9 mouse cellular contexts compared by ENCODE assay signal in the genomic region with DNA sequence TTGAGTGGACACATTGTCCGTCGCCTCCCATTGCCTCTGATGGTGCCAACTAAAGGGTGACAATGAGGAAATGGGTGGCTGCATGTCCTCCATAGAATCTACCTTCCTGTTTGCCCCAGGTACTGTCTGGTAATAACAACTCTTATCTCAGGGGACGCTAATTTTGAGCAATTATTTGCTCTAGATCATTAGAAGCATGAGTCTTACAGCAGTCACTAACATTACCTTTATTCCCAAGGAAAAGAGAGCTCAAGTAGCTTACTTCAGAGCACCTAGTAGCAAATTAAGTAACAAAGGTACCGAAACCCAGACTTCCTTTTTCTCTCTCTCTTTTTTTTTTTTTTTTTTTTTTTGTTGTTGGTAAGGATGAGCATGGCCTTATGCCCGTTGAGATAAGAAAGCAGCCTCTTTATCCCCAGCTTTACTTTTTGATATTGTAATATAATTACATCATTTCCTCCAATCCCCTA. TPM values are rescaled to one million over a fixed set of nuclear protein-coding genes. Genes with fewer than 3 reads are reported as not detected.
A peak's percentile ranks its signal among the peaks of the same experiment; 100 is the strongest.
DNase-seq lines count a peak whose midpoint lies in the region; ATAC-seq and TF ChIP-seq lines count a peak whose summit lies in the region.
"Had no signal": no experiment of that assay in that cellular context is flagged by ENCODE, and none has a peak within 500 bp of the region (broad histone marks: within the 10 kb centered on the region; RNA-seq: fewer than 3 reads in every experiment).

No protein-coding gene starts in this region.

- H3K4me2 ChIP-seq in heart, embryonic 13.5 days: peak overlapping the region; percentile 88
- H3K4me2 ChIP-seq in hindbrain, embryonic 14.5 days (replicated peaks): peak overlapping the region; percentile 84
- H3K4me2 ChIP-seq in midbrain, embryonic 11.5 days: peak overlapping the region; percentile 94

- ATAC-seq in heart, embryonic 13.5 days (ENCODE audit: extremely low read depth, insufficient number of reproducible peaks, low FRiP score, low TSS enrichment): no peak
- ATAC-seq in G1E (ENCODE audit: extremely low read depth, insufficient number of reproducible peaks, low FRiP score, poor library complexity, severe bottlenecking): no peak
- no peak for ATAC-seq in hindbrain, embryonic 14.5 days (ENCODE audit: low FRiP score)
- no peak for ATAC-seq in midbrain, embryonic 11.5 days (ENCODE audit: low FRiP score)
- ATAC-seq in cerebellum, adult (ENCODE audit: insufficient number of reproducible peaks, low FRiP score, low TSS enrichment): no peak
- ATAC-seq in CD4-positive, CD25-positive, alpha-beta regulatory T cell, adult 4 months: no peak

- H3K27ac ChIP-seq in heart, embryonic 13.5 days (replicated peaks): peak overlapping the region; percentile 84; the same call in 1 of the 2 replicates
- no peak overlapping the region for H3K27ac ChIP-seq in hindbrain, embryonic 14.5 days
- no peak overlapping the region for H3K27ac ChIP-seq in midbrain, embryonic 11.5 days (ENCODE audit: low read depth, low read length)

- H3K4me3 ChIP-seq in heart, embryonic 13.5 days: peak overlapping the region; percentile 94
- peak overlapping the region; percentile 90 for H3K4me3 ChIP-seq in G1E (ENCODE audit: low read depth, low read length)
- peak overlapping the region; percentile 73 for H3K4me3 ChIP-seq in hindbrain, embryonic 14.5 days (replicated peaks; ENCODE audit: low read length)
- H3K4me3 ChIP-seq in midbrain, embryonic 11.5 days (ENCODE audit: low read depth, low read length): peak overlapping the region; percentile 91

- no peaks in the 10 kb centered on the region for H3K27me3 ChIP-seq in heart, embryonic 13.5 days (replicated peaks)
- H3K27me3 ChIP-seq in G1E (ENCODE audit: insufficient read depth, low read length): peaks cover 27% of the 10 kb centered on the region
- H3K27me3 ChIP-seq in hindbrain, embryonic 14.5 days (ENCODE audit: control insufficient read depth, insufficient read depth, low read length): no peaks in the 10 kb centered on the region
- H3K27me3 ChIP-seq in midbrain, embryonic 11.5 days (ENCODE audit: control insufficient read depth, insufficient read depth, low read length): no peaks in the 10 kb centered on the region

- no peak for TF ChIP-seq CTCF in G1E (IDR thresholded peaks at IDR 0.05; ENCODE audit: low read depth, low read length)

- 56% methylated on average over 5 of the region's 5 CpGs for WGBS in heart, embryonic 13.5 days
- WGBS in hindbrain, embryonic 14.5 days: 67% methylated on average over 5 of the region's 5 CpGs
- 74% methylated on average over 5 of the region's 5 CpGs for WGBS in midbrain, embryonic 11.5 days

- peaks cover 52% of the 10 kb centered on the region for H3K4me1 ChIP-seq in heart, embryonic 13.5 days
- H3K4me1 ChIP-seq in G1E (ENCODE audit: insufficient read depth, low read depth, low read length): peaks cover 51% of the 10 kb centered on the region
- peaks cover 33% of the 10 kb centered on the region for H3K4me1 ChIP-seq in hindbrain, embryonic 14.5 days (replicated peaks; ENCODE audit: control insufficient read depth, insufficient read depth, low read length)
- H3K4me1 ChIP-seq in midbrain, embryonic 11.5 days (ENCODE audit: control insufficient read depth, insufficient read depth, low read length): peaks cover 36% of the 10 kb centered on the region

- no peak for DNase-seq in heart, adult 11 months
- DNase-seq in G1E (ENCODE audit: low spot score): peak; percentile 36
- no peak for DNase-seq in hindbrain, embryonic 14.5 days (ENCODE audit: low spot score)
- no peak for DNase-seq in midbrain, embryonic 11.5 days (ENCODE audit: low spot score, missing footprints)
- DNase-seq in gastrocnemius, postnatal 36 days: no peak

- H3K36me3 ChIP-seq in heart, embryonic 13.5 days: peaks cover 11% of the 10 kb centered on the region
- peaks cover 30% of the 10 kb centered on the region for H3K36me3 ChIP-seq in G1E (replicated peaks)
- H3K36me3 ChIP-seq in hindbrain, embryonic 14.5 days (replicated peaks; ENCODE audit: control insufficient read depth, insufficient read depth): peaks cover 5% of the 10 kb centered on the region; the same call in 1 of the 2 replicates
- peaks cover 2% of the 10 kb centered on the region; the same call in 1 of the 2 replicates for H3K36me3 ChIP-seq in midbrain, embryonic 11.5 days (ENCODE audit: control insufficient read depth, insufficient read depth, low read length)

- H3K9me3 ChIP-seq in heart, embryonic 13.5 days: no peaks in the 10 kb centered on the region
- H3K9me3 ChIP-seq in G1E (replicated peaks): no peaks in the 10 kb centered on the region
- H3K9me3 ChIP-seq in hindbrain, embryonic 14.5 days (ENCODE audit: control insufficient read depth, low read length): no peaks in the 10 kb centered on the region
- H3K9me3 ChIP-seq in midbrain, embryonic 11.5 days (ENCODE audit: control insufficient read depth, low read length): no peaks in the 10 kb centered on the region; the same call in 1 of the 2 replicates

- peak overlapping the region; percentile 94 for H3K9ac ChIP-seq in heart, embryonic 13.5 days
- peak overlapping the region; percentile 68 for H3K9ac ChIP-seq in hindbrain, embryonic 14.5 days
- H3K9ac ChIP-seq in midbrain, embryonic 11.5 days (ENCODE audit: low read length): no peak overlapping the region

- intact Hi-C loops in gastrocnemius, postnatal 36 days (cut with DNase I): no loop called here

RNA-seq across cellular contexts. Expression of a gene that starts 1.2 kb away (rescaled TPM):
- 34.1 and 37.8 TPM in 2 replicates for polyA plus RNA-seq in heart, embryonic 13.5 days (2015; fragmentation: Nextera tagmentation; extraction: Ambion mirVana)
- total RNA-seq in G1E (2014; fragmentation: Nextera tagmentation) (20.9 and 25.6 TPM in 2 replicates), G1E (2017) (24.5 and 25.0 TPM in 2 replicates)
- 16.3 and 22.0 TPM in 2 replicates for polyA plus RNA-seq in G1E (2012)
- 73.1 and 79.2 TPM in 2 replicates for polyA plus RNA-seq in hindbrain, embryonic 14.5 days (2014; fragmentation: Nextera tagmentation; extraction: Ambion mirVana)
- polyA plus RNA-seq in midbrain, embryonic 11.5 days (2014; fragmentation: Nextera tagmentation; extraction: Ambion mirVana): 43.3 and 46.3 TPM in 2 replicates
- polyA plus RNA-seq in CD4-positive, CD25-positive, alpha-beta regulatory T cell, adult 4 months (2017; shearing (Covaris generic)): 10 to 100 TPM; 20.6 to 24.3 TPM
- 10 to 100 TPM; 15.5 to 17.0 TPM for total RNA-seq in gastrocnemius, postnatal 36 days (2021)

RNA-seq across cellular contexts. Expression of a gene that starts 16.0 kb away (rescaled TPM):
- not detected in 2 replicates for polyA plus RNA-seq in heart, embryonic 13.5 days (2015; fragmentation: Nextera tagmentation; extraction: Ambion mirVana)
- total RNA-seq in G1E (2014; fragmentation: Nextera tagmentation): not detected in 2 replicates
- 0.11 TPM in 1 of 2 replicates, not detected in the other for total RNA-seq in G1E (2017)
- polyA plus RNA-seq in G1E (2012): not detected in 2 replicates
- polyA plus RNA-seq in hindbrain, embryonic 14.5 days (2014; fragmentation: Nextera tagmentation; extraction: Ambion mirVana): 1.4 and 1.7 TPM in 2 replicates
- 3.0 and 3.2 TPM in 2 replicates for polyA plus RNA-seq in midbrain, embryonic 11.5 days (2014; fragmentation: Nextera tagmentation; extraction: Ambion mirVana)
- polyA plus RNA-seq in CD4-positive, CD25-positive, alpha-beta regulatory T cell, adult 4 months (2017; shearing (Covaris generic)): not detected
- total RNA-seq in gastrocnemius, postnatal 36 days (2021): not detected
- total RNA-seq: hematopoietic stem cell, adult 5-6 weeks had no signal

RNA-seq across cellular contexts. Expression of a gene that starts 49.9 kb away (rescaled TPM):
- 23.9 and 24.8 TPM in 2 replicates for polyA plus RNA-seq in heart, embryonic 13.5 days (2015; fragmentation: Nextera tagmentation; extraction: Ambion mirVana)
- total RNA-seq in G1E (2014; fragmentation: Nextera tagmentation): 11.0 and 12.3 TPM in 2 replicates
- 21.7 and 24.8 TPM in 2 replicates for total RNA-seq in G1E (2017)
- polyA plus RNA-seq in G1E (2012): 12.9 and 14.8 TPM in 2 replicates
- 29.4 and 30.2 TPM in 2 replicates for polyA plus RNA-seq in hindbrain, embryonic 14.5 days (2014; fragmentation: Nextera tagmentation; extraction: Ambion mirVana)
- 29.8 and 30.3 TPM in 2 replicates for polyA plus RNA-seq in midbrain, embryonic 11.5 days (2014; fragmentation: Nextera tagmentation; extraction: Ambion mirVana)
- polyA plus RNA-seq in CD4-positive, CD25-positive, alpha-beta regulatory T cell, adult 4 months (2017; shearing (Covaris generic)): 10 to 100 TPM; 42.6 to 52.6 TPM
- 10 to 100 TPM; 12.3 to 16.9 TPM for total RNA-seq in gastrocnemius, postnatal 36 days (2021)

RNA-seq across cellular contexts. Expression of a gene that starts 51.0 kb away (rescaled TPM):
- polyA plus RNA-seq in heart, embryonic 13.5 days (2015; fragmentation: Nextera tagmentation; extraction: Ambion mirVana): 150 and 155 TPM in 2 replicates
- total RNA-seq in G1E (2014; fragmentation: Nextera tagmentation) (140 and 155 TPM in 2 replicates), G1E (2017) (66.4 and 74.4 TPM in 2 replicates)
- polyA plus RNA-seq in G1E (2012): 554 and 822 TPM in 2 replicates
- 148 and 149 TPM in 2 replicates for polyA plus RNA-seq in hindbrain, embryonic 14.5 days (2014; fragmentation: Nextera tagmentation; extraction: Ambion mirVana)
- 170 and 171 TPM in 2 replicates for polyA plus RNA-seq in midbrain, embryonic 11.5 days (2014; fragmentation: Nextera tagmentation; extraction: Ambion mirVana)
- polyA plus RNA-seq in CD4-positive, CD25-positive, alpha-beta regulatory T cell, adult 4 months (2017; shearing (Covaris generic)): 100 to 1,000 TPM in 1 of 2 experiments, 10 to 100 TPM in 1; 83.1 to 115 TPM
- 100 to 1,000 TPM in 1 of 2 experiments, 10 to 100 TPM in 1; 95.4 to 103 TPM for total RNA-seq in gastrocnemius, postnatal 36 days (2021)
